Mouse (Mus musculus): ENCODE results near the gene Armh3. TPM values are rescaled to one million over a fixed set of nuclear protein-coding genes. Genes with fewer than 3 reads are reported as not detected.
"Not testable (repeated sequence)": the region's sequence is repeated elsewhere in the genome, so short reads cannot be mapped to it uniquely, and the experiment has no call there.

Gene Armh3
- polyA plus RNA-seq, 1 experiment from 2014 or later, result 19.9 TPM

DNA sequence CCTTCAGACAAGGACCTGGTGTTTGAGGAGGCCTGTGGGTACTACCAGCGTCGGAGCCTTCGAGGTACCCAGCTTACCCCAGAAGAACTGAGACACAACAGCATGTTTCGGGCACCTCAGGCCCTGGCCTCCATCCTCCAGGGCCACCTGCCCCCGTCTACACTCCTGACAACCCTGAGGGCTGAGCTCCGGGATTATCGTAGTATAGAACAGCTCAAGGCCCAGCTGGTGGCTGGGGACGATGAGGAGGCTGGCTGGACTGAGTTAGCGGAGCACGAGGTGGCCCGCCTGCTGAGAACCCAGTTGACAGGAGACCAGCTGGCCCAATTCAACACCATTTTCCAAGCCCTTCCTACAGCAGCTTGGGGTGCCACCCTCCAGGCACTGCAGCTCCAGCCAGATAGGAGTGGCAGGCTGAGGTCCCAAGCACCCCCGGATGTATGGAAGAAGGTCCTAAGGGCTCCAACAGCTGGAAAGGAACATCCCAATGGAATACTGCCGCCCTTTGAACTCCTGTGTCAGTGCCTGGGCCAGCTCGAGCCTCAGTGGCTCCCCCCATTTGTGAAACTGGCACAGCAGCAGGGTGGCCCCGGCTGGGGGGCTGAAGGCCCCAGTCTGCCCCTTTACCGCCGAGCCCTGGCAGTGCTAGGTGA, 6.7 kb upstream of the Armh3 start:
- Histone ChIP-seq H3K36me3 (peaks cover 4% of the 10 kb centered on the region; the same call in 1 of the 2 replicates), H3K4me3 (replicated peaks) (no peak overlapping the region), H3K27me3 (peaks cover 13% of the 10 kb centered on the region; the same call in 1 of the 2 replicates), H3K4me1 (replicated peaks) (peaks cover 15% of the 10 kb centered on the region), H3K4me2 (no peak overlapping the region), H3K9ac (replicated peaks) (no peak overlapping the region), H3K27ac (no peak overlapping the region), H3K9me3 (no peaks in the 10 kb centered on the region)
- WGBS, result 75% methylated on average over 17 of the region's 17 CpGs
- ATAC-seq (ENCODE audit: insufficient number of reproducible peaks, insufficient read depth, low FRiP score, low TSS enrichment, low read depth), result no peak

DNA sequence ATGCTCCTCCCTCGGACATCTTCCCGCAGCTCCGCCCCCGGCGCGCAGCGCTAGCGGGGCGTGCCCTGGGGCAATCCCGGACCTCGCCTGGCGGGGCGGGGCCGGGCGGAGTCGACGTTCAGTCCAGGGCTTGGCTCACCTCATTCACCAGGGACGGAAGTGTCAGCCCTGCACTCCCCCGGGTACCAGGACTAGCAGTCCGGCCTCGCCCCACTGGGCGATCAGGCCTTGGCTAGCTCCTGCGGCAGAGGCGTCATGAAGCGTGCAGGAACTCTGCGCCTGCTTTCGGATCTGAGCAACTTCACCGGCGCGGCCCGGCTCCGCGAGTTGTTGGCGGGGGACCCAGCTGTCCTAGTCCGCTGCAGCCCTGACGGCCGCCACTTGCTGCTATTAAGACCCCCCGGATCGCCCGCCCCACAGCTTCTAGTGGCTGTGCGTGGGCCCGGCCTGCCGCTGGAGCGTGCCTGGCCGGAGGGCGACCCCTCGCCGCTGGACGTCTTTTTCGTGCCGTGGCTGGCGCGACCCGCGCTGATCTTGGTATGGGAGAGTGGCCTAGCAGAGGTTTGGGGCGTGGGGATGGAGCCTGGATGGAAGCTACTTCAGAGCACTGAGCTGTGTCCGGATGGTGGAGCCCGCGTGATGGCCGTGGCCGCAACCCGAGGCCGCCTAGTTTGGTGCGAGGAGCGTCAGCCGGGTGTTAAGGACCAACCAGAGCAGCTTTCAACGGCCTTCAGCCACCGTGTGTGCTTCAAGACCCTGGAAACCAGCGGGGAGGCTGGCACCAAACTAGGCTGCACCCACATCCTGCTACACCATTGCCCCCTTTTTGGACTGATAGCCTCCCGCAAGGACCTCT, 5.3 kb upstream of the Armh3 start, which contains the start of gene Hps6:
TSS of gene Hps6 (plus strand) at position 138 of the 856 bp plus-strand sequence.
- Histone ChIP-seq H3K36me3 (peaks cover 4% of the 10 kb centered on the region; the same call in 1 of the 2 replicates), H3K4me2 (peak within 1 kb of the TSS; percentile 86), H3K27me3 (peaks cover 13% of the 10 kb centered on the region; the same call in 1 of the 2 replicates), H3K9ac (replicated peaks) (peak within 1 kb of the TSS; percentile 78), H3K27ac (no peak within 1 kb of the TSS), H3K4me3 (replicated peaks) (peak within 1 kb of the TSS; percentile 61), H3K4me1 (replicated peaks) (peaks cover 15% of the 10 kb centered on the region), H3K9me3 (no peaks in the 10 kb centered on the region)
- peak; percentile 54; the same call in 1 of the 2 replicates for ATAC-seq (ENCODE audit: insufficient number of reproducible peaks, insufficient read depth, low FRiP score, low TSS enrichment, low read depth)
- 2% methylated on average over 65 of the region's 70 CpGs for WGBS

DNA sequence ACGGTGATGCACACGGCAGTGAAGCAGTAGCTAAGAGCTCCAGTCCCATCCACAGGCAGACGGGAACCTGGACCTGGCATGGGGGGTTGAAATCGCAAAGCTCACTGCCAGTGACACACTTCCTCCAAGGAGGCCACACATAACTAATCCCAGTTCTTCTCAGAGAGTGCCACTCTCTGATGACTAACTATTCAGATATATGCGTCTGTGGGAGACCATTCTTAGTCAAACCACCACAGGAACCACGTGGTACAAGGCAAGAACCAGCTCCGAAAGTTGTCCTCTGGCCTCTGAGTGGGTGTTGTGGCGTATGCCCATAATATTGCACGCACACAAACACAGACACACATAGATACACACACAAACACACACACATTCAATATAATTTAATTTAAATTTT, 4.0 kb upstream of the Armh3 start:
- Histone ChIP-seq H3K27ac (no peak overlapping the region), H3K9me3 (no peaks in the 10 kb centered on the region), H3K27me3 (peaks cover 13% of the 10 kb centered on the region; the same call in 1 of the 2 replicates), H3K36me3 (peaks cover 4% of the 10 kb centered on the region; the same call in 1 of the 2 replicates), H3K9ac (replicated peaks) (no peak overlapping the region), H3K4me2 (no peak overlapping the region), H3K4me3 (replicated peaks) (no peak overlapping the region), H3K4me1 (replicated peaks) (peaks cover 18% of the 10 kb centered on the region)
- 80% methylated on average over 9 of the region's 9 CpGs for WGBS
- ATAC-seq (ENCODE audit: insufficient number of reproducible peaks, insufficient read depth, low FRiP score, low TSS enrichment, low read depth), result no peak

- WGBS, result 64% methylated on average over 1 of the region's 1 CpGs
- Histone ChIP-seq H3K4me2 (no peak overlapping the region), H3K27ac (no peak overlapping the region), H3K4me3 (replicated peaks) (no peak overlapping the region), H3K4me1 (replicated peaks) (peaks cover 16% of the 10 kb centered on the region), H3K9me3 (peaks cover 10% of the 10 kb centered on the region; the same call in 1 of the 2 replicates), H3K36me3 (peaks cover 15% of the 10 kb centered on the region; the same call in 1 of the 2 replicates), H3K27me3 (peaks cover 11% of the 10 kb centered on the region; the same call in 1 of the 2 replicates), H3K9ac (replicated peaks) (no peak overlapping the region)
- no peak for ATAC-seq (ENCODE audit: insufficient number of reproducible peaks, insufficient read depth, low FRiP score, low TSS enrichment, low read depth)
Measured at GRCm38 (mm10) chr19:45999378-45999777, 1.1 kb upstream of the Armh3 start.

DNA sequence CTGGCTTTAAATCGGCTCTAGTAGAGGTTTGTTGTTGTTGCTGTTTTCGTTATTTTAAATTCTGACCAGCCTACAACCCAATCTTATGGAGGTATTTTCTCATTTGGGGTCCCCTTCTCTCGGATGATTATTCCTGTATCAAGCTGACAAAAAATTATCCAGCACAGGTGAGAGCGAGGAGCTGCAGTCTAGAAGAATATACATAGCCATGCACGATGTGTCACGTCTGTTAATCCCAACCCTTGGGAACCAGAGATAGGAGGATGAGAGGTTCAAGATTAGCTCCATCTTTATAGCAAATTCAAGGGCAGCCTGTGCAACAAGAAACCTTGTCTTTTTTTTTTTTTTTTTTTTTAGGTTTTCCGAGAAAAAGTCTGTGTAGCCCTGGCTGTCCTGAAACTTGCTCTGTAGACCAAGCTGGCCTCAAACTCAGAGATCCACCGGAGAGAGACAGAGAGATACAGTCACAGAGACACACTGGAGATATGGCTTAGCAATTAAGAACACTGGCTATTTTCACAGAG, 468 bp upstream of the Armh3 start:
- Histone ChIP-seq H3K36me3 (peaks cover 20% of the 10 kb centered on the region; the same call in 1 of the 2 replicates), H3K4me1 (replicated peaks) (peaks cover 9% of the 10 kb centered on the region), H3K4me2 (peak overlapping the region; percentile 64), H3K27me3 (0 out of 2 replicates have a peak, but pooled peaks cover 5% of the 10 kb centered on the region), H3K4me3 (replicated peaks) (peak overlapping the region; percentile 87), H3K27ac (no peak overlapping the region), H3K9me3 (peaks cover 15% of the 10 kb centered on the region; the same call in 1 of the 2 replicates), H3K9ac (replicated peaks) (no peak overlapping the region)
- WGBS, result 9% methylated on average over 8 of the region's 8 CpGs
- no peak; the same call in 1 of the 2 replicates for ATAC-seq (ENCODE audit: insufficient number of reproducible peaks, insufficient read depth, low FRiP score, low TSS enrichment, low read depth)

DNA sequence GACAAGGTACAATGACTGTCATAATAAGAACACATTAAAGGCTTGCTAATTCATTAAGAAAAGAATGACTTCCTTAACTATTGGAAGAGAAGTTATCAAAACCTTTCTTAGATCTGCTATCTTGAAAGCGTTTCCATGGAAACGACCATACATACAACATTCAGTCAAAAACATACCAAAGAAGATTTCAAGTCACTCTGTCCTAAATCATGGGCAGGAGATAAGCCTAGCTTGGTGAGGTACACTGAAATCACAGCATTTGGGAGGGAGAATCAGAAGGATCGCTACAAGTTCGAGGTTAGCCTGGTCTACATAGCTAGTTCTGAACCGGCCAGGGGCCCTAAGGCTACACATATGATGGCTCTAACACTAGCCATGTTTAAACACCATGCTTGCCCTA, 923 bp downstream of the Armh3 start:
- Histone ChIP-seq H3K4me2 (peak overlapping the region; percentile 64), H3K9me3 (peaks cover 15% of the 10 kb centered on the region; the same call in 1 of the 2 replicates), H3K4me1 (replicated peaks) (peaks cover 8% of the 10 kb centered on the region), H3K4me3 (replicated peaks) (peak overlapping the region; percentile 87), H3K27ac (peak overlapping the region; percentile 94; the same call in 1 of the 2 replicates), H3K36me3 (peaks cover 20% of the 10 kb centered on the region; the same call in 1 of the 2 replicates), H3K27me3 (0 out of 2 replicates have a peak, but pooled peaks cover 3% of the 10 kb centered on the region), H3K9ac (replicated peaks) (peak overlapping the region; percentile 94; the same call in 1 of the 2 replicates)
- 68% methylated on average over 5 of the region's 5 CpGs for WGBS
- no peak for ATAC-seq (ENCODE audit: insufficient number of reproducible peaks, insufficient read depth, low FRiP score, low TSS enrichment, low read depth)

DNA sequence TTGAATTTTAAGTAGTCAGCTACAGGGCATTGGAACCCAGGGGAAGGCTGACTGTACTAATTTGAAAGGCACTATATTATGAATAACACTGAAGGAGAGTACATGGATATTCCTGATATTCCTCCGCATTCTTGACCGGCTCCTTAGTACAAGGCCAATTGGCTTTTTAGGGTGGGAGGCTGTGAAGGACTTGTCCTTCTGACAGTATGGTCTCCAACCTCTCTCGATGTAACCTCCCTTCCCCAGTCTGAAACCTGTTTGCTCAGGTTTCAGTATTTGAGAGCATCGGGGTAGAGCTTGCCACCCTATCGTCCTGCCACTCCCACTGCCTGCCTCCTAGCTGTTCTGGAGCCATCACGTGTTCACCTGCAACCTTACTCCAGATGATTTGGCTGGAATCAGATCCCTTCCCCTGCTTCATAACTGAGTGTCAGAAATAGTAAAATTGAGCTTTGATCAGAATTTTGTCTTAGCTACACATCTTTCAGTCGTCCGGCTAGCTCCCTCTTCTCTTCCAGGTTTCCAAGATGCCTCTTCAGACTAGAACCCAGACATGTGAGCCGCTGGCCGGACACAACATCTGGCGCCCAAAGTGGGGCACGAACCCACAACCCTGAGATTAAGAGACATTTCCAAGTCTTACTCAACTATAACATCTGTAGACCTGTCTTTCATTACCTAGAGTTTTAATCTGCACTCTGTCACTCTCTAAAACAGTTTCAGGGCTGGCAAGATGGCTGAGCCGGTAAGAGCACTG, 4.1 kb downstream of the Armh3 start:
- no peaks in the 10 kb centered on the region for H3K27me3 ChIP-seq
- no peak overlapping the region for H3K4me3 ChIP-seq (replicated peaks)
- no peak overlapping the region for H3K27ac ChIP-seq
- WGBS, result 94% methylated on average over 13 of the region's 13 CpGs
- no peak overlapping the region for H3K4me2 ChIP-seq
- H3K9ac ChIP-seq (replicated peaks), result no peak overlapping the region
- H3K4me1 ChIP-seq (replicated peaks), result peaks cover 8% of the 10 kb centered on the region
- no peak for ATAC-seq (ENCODE audit: insufficient number of reproducible peaks, insufficient read depth, low FRiP score, low TSS enrichment, low read depth)
- peaks cover 15% of the 10 kb centered on the region; the same call in 1 of the 2 replicates for H3K9me3 ChIP-seq
- peaks cover 20% of the 10 kb centered on the region; the same call in 1 of the 2 replicates for H3K36me3 ChIP-seq

GRCm38 (mm10) chr19:45993441-45993840, 4.8 kb downstream of the Armh3 start:
- H3K4me1 ChIP-seq (replicated peaks); H3K27ac ChIP-seq; H3K4me3 ChIP-seq (replicated peaks); H3K9ac ChIP-seq (replicated peaks); ATAC-seq (ENCODE audit: insufficient number of reproducible peaks, insufficient read depth, low FRiP score, low TSS enrichment, low read depth); H3K4me2 ChIP-seq; H3K27me3 ChIP-seq: not testable (repeated sequence)
- 81% methylated on average over 6 of the region's 6 CpGs for WGBS
- Histone ChIP-seq H3K36me3 (peaks cover 22% of the 10 kb centered on the region; the same call in 1 of the 2 replicates), H3K9me3 (peaks cover 15% of the 10 kb centered on the region; the same call in 1 of the 2 replicates)

DNA sequence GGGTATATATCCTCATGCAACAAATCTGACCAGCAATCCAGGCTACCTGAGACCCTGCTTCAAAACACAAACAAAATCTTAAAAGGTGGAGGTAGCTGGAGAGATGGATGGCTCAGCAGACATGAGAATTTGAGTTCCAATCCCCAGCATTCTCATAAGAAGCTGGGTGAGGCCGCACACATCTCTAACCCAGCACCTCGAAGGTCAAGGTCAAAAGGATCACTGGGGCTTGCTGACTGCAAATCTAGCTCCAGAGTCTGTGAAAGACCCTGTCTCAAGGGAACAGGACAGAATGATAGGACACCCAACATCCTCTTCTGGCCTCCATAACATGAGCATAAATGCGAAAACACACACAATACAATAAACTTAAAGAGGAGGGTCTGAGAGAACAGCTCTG, 7.1 kb downstream of the Armh3 start:
- H3K36me3 ChIP-seq, result peaks cover 36% of the 10 kb centered on the region; the same call in 1 of the 2 replicates
- ATAC-seq (ENCODE audit: insufficient number of reproducible peaks, insufficient read depth, low FRiP score, low TSS enrichment, low read depth), result no peak
- no peak overlapping the region for H3K27ac ChIP-seq
- no peaks in the 10 kb centered on the region for H3K4me1 ChIP-seq (replicated peaks)
- no peaks in the 10 kb centered on the region for H3K27me3 ChIP-seq
- H3K4me2 ChIP-seq, result no peak overlapping the region
- 95% methylated on average over 3 of the region's 3 CpGs for WGBS
- H3K9me3 ChIP-seq, result peaks cover 15% of the 10 kb centered on the region; the same call in 1 of the 2 replicates
- H3K4me3 ChIP-seq (replicated peaks), result no peak overlapping the region
- 0 out of 2 replicates have a peak overlapping the region, but pooled peaks have one; percentile 12 for H3K9ac ChIP-seq (replicated peaks)

GRCm38 (mm10) chr19:45988238-45988637, 10.1 kb downstream of the Armh3 start:
- no peaks in the 10 kb centered on the region for H3K27me3 ChIP-seq
- H3K4me1 ChIP-seq (replicated peaks), result no peaks in the 10 kb centered on the region
- no peak overlapping the region for H3K4me3 ChIP-seq (replicated peaks)
- H3K9ac ChIP-seq (replicated peaks), result no peak overlapping the region
- H3K9me3 ChIP-seq, result no peaks in the 10 kb centered on the region
- H3K36me3 ChIP-seq, result peaks cover 17% of the 10 kb centered on the region; the same call in 1 of the 2 replicates
- no peak overlapping the region for H3K4me2 ChIP-seq
- no peak for ATAC-seq (ENCODE audit: insufficient number of reproducible peaks, insufficient read depth, low FRiP score, low TSS enrichment, low read depth)
- H3K27ac ChIP-seq, result no peak overlapping the region
- 96% methylated on average over 3 of the region's 3 CpGs for WGBS
